Mouse (Mus musculus): ENCODE results near the gene Copz1. TPM values are rescaled to one million over a fixed set of nuclear protein-coding genes. Genes with fewer than 3 reads are reported as not detected.

The Copz1 gene
- polyA plus RNA-seq, 1 experiment, result 46.8 TPM

DNA sequence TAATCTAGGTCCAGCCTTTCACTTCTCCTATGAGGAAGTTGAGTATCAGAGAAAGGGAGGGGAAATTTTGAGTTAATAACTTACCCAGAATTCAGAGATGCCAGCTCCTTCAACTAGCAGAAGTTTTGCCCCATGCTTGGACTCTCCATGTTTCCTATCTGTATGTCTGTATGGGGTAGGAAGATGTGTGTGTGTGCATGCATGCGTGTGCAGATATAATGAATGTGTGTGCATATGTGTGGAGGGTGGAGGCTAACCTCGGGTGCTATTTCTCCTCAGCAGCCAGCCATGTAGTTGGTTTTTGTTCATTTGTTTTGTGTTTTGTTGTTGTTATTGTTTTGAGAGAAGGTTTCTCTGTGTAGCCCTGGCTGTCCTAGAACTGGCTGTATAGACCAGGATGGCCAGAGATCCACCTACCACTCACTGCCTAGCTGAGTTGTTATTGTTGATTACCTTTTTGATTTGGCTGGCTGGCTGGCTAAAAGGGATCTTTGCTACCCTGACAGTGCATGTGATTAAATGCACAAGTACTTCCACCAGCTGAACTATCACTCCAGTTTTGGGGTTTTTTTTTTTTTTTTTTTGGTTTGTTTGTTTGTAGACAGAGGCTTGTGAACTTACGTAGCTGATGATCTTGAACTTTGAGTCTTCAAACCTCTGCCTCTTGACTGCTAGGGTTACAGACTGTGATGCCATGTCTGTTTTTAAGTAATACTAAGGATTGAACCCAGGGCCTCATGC, 9.1 kb downstream of the Copz1 start:
- Histone ChIP-seq H3K27me3 (ENCODE audit: control insufficient read depth, insufficient read depth, low read length) (no peaks in the 10 kb centered on the region), H3K4me1 (ENCODE audit: control insufficient read depth, insufficient read depth, insufficient read length) (no peaks in the 10 kb centered on the region; the same call in 1 of the 2 replicates), H3K27ac (ENCODE audit: insufficient read depth, low read length) (no peak overlapping the region), H3K4me3 (ENCODE audit: extremely low read depth, insufficient read depth, insufficient read length) (no peak overlapping the region), H3K36me3 (ENCODE audit: control insufficient read depth, insufficient read depth, low read length) (no peaks in the 10 kb centered on the region)
- DNase-seq (ENCODE audit: low read depth in 1 of 2, low spot score in 2 of 2), result no peak
- 80% methylated on average over 3 of the region's 3 CpGs for WGBS
- TF ChIP-seq POLR2A (IDR thresholded peaks at IDR 0.05; ENCODE audit: low read depth, low read length), result no peak
- TF ChIP-seq CTCF (IDR thresholded peaks at IDR 0.05; ENCODE audit: extremely low read depth, insufficient read depth, insufficient read length, insufficient replicate concordance), result no peak

DNA sequence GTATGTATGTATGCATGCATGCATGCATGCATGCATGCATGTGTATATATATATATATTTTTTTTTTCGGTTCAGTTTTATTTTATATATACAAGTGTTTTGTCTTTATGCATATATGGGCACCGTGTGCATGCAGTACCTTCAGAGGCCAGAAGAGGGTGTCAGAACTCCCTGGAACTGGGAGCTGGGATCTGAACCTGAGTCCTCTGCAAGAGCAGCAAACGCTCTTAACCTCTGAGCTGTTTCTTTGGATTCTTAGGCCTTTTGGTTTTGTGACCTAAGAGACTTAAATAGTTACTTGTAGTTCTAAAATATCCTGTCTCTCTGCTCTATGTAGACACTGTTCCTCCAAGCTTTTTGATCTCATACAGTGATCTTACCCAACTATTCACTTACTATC, 11.6 kb downstream of the Copz1 start:
- WGBS, result 72% methylated on average over 3 of the region's 3 CpGs
- peak in 1 of 2 experiments; percentile 29 for DNase-seq (ENCODE audit: low read depth in 1 of 2, low spot score in 2 of 2)
- Histone ChIP-seq H3K27ac (ENCODE audit: insufficient read depth, low read length) (no peak overlapping the region), H3K4me1 (ENCODE audit: control insufficient read depth, insufficient read depth, insufficient read length) (no peaks in the 10 kb centered on the region; the same call in 1 of the 2 replicates), H3K27me3 (ENCODE audit: control insufficient read depth, insufficient read depth, low read length) (no peaks in the 10 kb centered on the region), H3K4me3 (ENCODE audit: extremely low read depth, insufficient read depth, insufficient read length) (no peak overlapping the region), H3K36me3 (ENCODE audit: control insufficient read depth, insufficient read depth, low read length) (no peaks in the 10 kb centered on the region)
- TF ChIP-seq CTCF (IDR thresholded peaks at IDR 0.05; ENCODE audit: extremely low read depth, insufficient read depth, insufficient read length, insufficient replicate concordance) (peak; percentile 37; the same call in 1 of the 2 replicates), POLR2A (IDR thresholded peaks at IDR 0.05; ENCODE audit: low read depth, low read length) (no peak)

DNA sequence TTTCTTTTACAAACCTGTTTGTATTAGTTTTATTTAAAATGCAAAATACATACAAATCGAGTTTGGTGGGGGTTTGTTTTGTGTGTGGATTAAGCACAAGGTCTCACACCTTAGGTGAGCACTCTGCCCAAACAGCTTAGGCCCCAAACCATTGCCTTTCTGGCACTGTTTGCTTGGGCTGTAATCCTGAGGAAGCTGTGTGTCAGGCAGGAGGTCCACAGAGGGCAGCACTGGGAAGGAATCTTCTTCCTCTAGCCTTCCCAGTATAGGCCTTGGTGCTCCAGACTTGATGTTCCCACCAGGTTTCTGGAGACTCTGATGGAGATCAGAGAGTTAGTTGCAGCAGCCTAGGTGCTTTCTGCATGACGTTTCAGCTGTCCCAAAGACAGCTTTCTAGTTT, 12.1 kb downstream of the Copz1 start:
- no peak for TF ChIP-seq CTCF (IDR thresholded peaks at IDR 0.05; ENCODE audit: extremely low read depth, insufficient read depth, insufficient read length, insufficient replicate concordance)
- TF ChIP-seq POLR2A (IDR thresholded peaks at IDR 0.05; ENCODE audit: low read depth, low read length), result no peak
- no peak for DNase-seq (ENCODE audit: low read depth in 1 of 2, low spot score in 2 of 2)
- Histone ChIP-seq H3K36me3 (ENCODE audit: control insufficient read depth, insufficient read depth, low read length) (peaks cover 3% of the 10 kb centered on the region), H3K4me1 (ENCODE audit: control insufficient read depth, insufficient read depth, insufficient read length) (no peaks in the 10 kb centered on the region; the same call in 1 of the 2 replicates), H3K27ac (ENCODE audit: insufficient read depth, low read length) (no peak overlapping the region), H3K4me3 (ENCODE audit: extremely low read depth, insufficient read depth, insufficient read length) (no peak overlapping the region), H3K27me3 (ENCODE audit: control insufficient read depth, insufficient read depth, low read length) (no peaks in the 10 kb centered on the region)
- 52% methylated on average over 2 of the region's 2 CpGs for WGBS

DNA sequence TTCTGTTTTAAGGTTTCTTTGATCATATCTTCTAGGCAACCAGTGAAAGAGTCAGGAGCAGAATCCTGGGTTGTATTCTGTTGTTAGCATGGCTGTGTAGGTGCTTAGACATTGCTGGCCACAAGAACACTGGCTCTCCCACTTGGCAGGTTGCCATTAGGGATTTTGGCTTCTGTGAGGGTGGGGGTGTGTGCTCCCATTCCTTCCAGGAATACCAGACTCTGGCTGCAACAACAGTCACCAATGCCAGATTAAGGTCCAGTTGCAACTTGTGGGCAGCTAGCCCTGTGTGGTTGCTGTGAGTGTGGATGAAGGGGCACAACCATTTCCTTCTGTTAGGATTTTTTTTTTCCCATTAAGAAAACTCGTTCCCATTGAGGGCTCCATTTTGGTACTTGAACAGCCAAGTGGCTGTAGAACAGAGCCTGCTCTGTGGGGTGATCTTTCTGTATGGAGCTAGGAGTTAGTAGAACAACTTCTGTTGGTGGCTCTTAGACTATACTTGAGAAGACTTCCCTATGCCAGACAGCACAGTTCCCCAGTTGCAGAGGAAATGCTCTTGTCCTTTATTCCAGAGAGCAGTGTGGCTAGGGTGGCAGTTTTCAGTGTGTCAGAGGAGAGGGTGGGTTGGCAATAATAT, 13.4 kb downstream of the Copz1 start:
- TF ChIP-seq CTCF (IDR thresholded peaks at IDR 0.05; ENCODE audit: extremely low read depth, insufficient read depth, insufficient read length, insufficient replicate concordance), result no peak
- no peak for TF ChIP-seq POLR2A (IDR thresholded peaks at IDR 0.05; ENCODE audit: low read depth, low read length)
- Histone ChIP-seq H3K27me3 (ENCODE audit: control insufficient read depth, insufficient read depth, low read length) (no peaks in the 10 kb centered on the region), H3K36me3 (ENCODE audit: control insufficient read depth, insufficient read depth, low read length) (peaks cover 7% of the 10 kb centered on the region), H3K27ac (ENCODE audit: insufficient read depth, low read length) (no peak overlapping the region), H3K4me3 (ENCODE audit: extremely low read depth, insufficient read depth, insufficient read length) (no peak overlapping the region), H3K4me1 (ENCODE audit: control insufficient read depth, insufficient read depth, insufficient read length) (no peaks in the 10 kb centered on the region; the same call in 1 of the 2 replicates)
- WGBS, result 21% methylated on average over 1 of the region's 1 CpGs
- no peak for DNase-seq (ENCODE audit: low read depth in 1 of 2, low spot score in 2 of 2)

DNA sequence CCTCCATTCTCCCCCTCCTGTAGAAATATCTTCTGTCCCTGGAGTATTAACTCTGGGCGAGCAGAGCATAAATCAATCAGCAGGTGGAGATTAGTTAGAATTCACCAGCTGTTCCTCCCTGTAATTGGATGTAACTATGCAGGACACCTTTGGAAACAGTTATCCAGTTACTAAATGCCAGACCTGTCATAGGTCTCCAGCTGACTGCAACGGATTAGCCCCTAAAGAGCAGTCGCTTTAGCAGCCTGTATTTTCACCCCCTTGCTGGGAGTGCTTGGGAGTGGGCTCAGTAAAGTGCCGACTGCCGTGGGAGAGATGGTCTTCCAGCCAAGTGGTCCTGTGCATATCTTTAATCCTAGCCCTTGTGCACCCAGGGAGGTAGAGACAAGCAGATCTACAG, 17.1 kb downstream of the Copz1 start:
- Histone ChIP-seq H3K27ac (ENCODE audit: insufficient read depth, low read length) (no peak overlapping the region), H3K4me1 (ENCODE audit: control insufficient read depth, insufficient read depth, insufficient read length) (no peaks in the 10 kb centered on the region; the same call in 1 of the 2 replicates), H3K4me3 (ENCODE audit: extremely low read depth, insufficient read depth, insufficient read length) (no peak overlapping the region), H3K36me3 (ENCODE audit: control insufficient read depth, insufficient read depth, low read length) (peaks cover 22% of the 10 kb centered on the region), H3K27me3 (ENCODE audit: control insufficient read depth, insufficient read depth, low read length) (no peaks in the 10 kb centered on the region)
- no peak for DNase-seq (ENCODE audit: low read depth in 1 of 2, low spot score in 2 of 2)
- WGBS, result 94% methylated on average over 5 of the region's 5 CpGs
- no peak for TF ChIP-seq POLR2A (IDR thresholded peaks at IDR 0.05; ENCODE audit: low read depth, low read length)
- TF ChIP-seq CTCF (IDR thresholded peaks at IDR 0.05; ENCODE audit: extremely low read depth, insufficient read depth, insufficient read length, insufficient replicate concordance), result no peak

DNA sequence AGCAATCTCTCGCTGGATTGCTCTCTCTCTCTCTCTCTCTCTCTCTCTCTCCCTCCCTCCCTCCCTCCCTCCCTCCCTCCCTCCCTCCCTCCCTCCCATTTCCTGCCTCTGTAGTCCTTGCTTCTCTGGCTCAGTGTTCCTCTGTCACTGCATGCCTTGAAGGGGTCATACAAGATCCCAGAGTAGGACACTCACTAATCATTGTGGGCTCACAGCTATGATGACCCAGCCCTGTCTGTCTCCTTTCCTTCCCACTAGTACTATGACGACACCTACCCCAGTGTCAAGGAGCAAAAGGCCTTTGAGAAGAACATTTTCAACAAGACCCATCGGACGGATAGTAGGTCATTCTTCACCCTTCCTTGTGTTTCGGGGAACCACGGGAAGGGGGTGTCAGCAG, 17.9 kb downstream of the Copz1 start:
- TF ChIP-seq POLR2A (IDR thresholded peaks at IDR 0.05; ENCODE audit: low read depth, low read length), result no peak
- no peak for TF ChIP-seq CTCF (IDR thresholded peaks at IDR 0.05; ENCODE audit: extremely low read depth, insufficient read depth, insufficient read length, insufficient replicate concordance)
- DNase-seq (ENCODE audit: low read depth in 1 of 2, low spot score in 2 of 2), result no peak
- Histone ChIP-seq H3K27me3 (ENCODE audit: control insufficient read depth, insufficient read depth, low read length) (no peaks in the 10 kb centered on the region), H3K4me3 (ENCODE audit: extremely low read depth, insufficient read depth, insufficient read length) (no peak overlapping the region), H3K36me3 (ENCODE audit: control insufficient read depth, insufficient read depth, low read length) (peaks cover 26% of the 10 kb centered on the region), H3K4me1 (ENCODE audit: control insufficient read depth, insufficient read depth, insufficient read length) (no peaks in the 10 kb centered on the region; the same call in 1 of the 2 replicates), H3K27ac (ENCODE audit: insufficient read depth, low read length) (no peak overlapping the region)
- WGBS, result 87% methylated on average over 6 of the region's 6 CpGs

DNA sequence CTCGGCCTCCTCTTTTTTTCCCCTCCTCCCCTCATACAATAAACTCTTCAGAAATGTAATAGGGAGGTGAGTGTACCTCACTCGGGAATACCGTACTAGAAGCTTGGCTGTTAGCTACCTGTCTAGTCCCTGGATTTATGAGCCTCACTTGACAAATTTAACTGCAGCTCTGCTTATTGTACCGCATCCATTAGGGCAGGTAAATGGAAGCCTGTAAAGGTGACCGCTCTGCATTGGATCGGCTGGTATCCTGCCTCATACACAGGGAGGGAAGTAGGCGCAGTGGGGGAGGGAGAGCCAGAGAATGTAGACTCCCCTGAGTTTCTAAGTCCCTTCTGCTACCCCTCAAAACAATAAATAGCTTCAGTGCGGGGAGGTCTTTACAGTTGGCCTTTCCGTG, 18.3 kb downstream of the Copz1 start:
- Histone ChIP-seq H3K4me1 (ENCODE audit: control insufficient read depth, insufficient read depth, insufficient read length) (no peaks in the 10 kb centered on the region; the same call in 1 of the 2 replicates), H3K27me3 (ENCODE audit: control insufficient read depth, insufficient read depth, low read length) (no peaks in the 10 kb centered on the region), H3K27ac (ENCODE audit: insufficient read depth, low read length) (no peak overlapping the region), H3K4me3 (ENCODE audit: extremely low read depth, insufficient read depth, insufficient read length) (no peak overlapping the region), H3K36me3 (ENCODE audit: control insufficient read depth, insufficient read depth, low read length) (peaks cover 26% of the 10 kb centered on the region)
- no peak for DNase-seq (ENCODE audit: low read depth in 1 of 2, low spot score in 2 of 2)
- TF ChIP-seq CTCF (IDR thresholded peaks at IDR 0.05; ENCODE audit: extremely low read depth, insufficient read depth, insufficient read length, insufficient replicate concordance), result no peak
- 95% methylated on average over 9 of the region's 9 CpGs for WGBS
